Mouse (Mus musculus): Measurements from ENCODE around the gene Tmem35b. TPM values are rescaled to one million over a fixed set of nuclear protein-coding genes. Genes with fewer than 3 reads are reported as not detected.

Tmem35b gene
- 6.1 TPM for polyA plus RNA-seq (2015; fragmentation: Illumina TruSeq; extraction: RNeasy Lipid Tissue Mini Kit (QIAGEN cat#74804); ENCODE audit: low read depth, low replicate concordance)

DNA sequence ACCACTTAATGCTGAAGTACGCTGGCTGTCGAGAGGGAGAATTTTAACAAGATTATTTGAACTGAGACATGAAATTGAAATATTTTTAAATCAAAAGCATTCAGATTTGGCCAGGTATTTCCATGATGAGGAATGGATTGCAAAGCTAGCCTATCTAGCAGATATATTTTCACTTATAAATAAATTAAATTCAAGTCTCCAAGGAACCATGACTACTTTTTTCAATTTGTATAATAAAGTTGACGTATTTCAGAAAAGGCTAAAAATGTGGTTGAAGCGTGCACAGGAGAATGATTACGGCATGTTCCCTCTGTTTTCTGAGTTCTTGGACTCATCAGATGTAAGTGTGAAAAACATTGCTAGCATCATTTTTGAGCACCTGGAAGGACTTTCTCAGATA, at the start of gene Tmem35b:
Gene Tmem35b (plus strand): TSS at position 301 of the 400 bp plus-strand sequence.

GRCm38 (mm10) chr4:127076875-127077548, 46.5 kb upstream of the Tmem35b start, which contains the start of gene Zmym6:
Gene Zmym6, plus strand, starts transcription at chr4:127077383.

DNA sequence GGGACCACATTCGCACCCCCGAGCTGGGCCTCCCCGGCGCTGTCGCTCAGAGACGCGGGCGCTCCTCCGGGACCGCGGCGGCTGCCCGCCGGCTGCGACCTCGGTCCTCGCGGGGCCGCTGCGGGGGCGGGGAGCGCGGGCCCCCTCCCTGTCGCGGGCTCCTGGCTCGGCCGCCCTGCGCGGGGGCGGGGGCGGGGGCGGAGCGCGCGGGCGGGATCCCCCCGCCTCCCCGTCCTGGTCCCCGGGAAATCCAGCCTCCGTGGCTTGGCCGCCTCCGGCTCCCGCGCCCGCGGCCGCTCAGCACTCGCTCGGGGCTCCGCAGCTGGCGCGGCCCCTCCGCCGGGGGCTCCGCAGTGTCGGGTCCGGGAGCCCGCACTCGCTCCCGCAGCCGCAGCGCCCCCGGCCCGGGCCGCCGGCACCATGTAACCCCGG, 45.4 kb downstream of the Tmem35b start, which contains the start of gene Dlgap3:
Gene Dlgap3 (plus strand): TSS at position 291 of the 432 bp plus-strand sequence.

Other genes with a start within 250 kb of the Tmem35b start
- 25.4 TPM for gene Zmym4, start 155.6 kb upstream of the Tmem35b start, polyA plus RNA-seq (2015; fragmentation: Illumina TruSeq; extraction: RNeasy Lipid Tissue Mini Kit (QIAGEN cat#74804); ENCODE audit: low read depth, low replicate concordance)
- gene Sfpq, start 102.4 kb upstream of the Tmem35b start, polyA plus RNA-seq (2015; fragmentation: Illumina TruSeq; extraction: RNeasy Lipid Tissue Mini Kit (QIAGEN cat#74804); ENCODE audit: low read depth, low replicate concordance): 178 TPM
- gene Zmym1, start 62.5 kb upstream of the Tmem35b start, polyA plus RNA-seq (2015; fragmentation: Illumina TruSeq; extraction: RNeasy Lipid Tissue Mini Kit (QIAGEN cat#74804); ENCODE audit: low read depth, low replicate concordance): 8.7 TPM
- 25.0 TPM for gene Zmym6, start 46.3 kb upstream of the Tmem35b start, polyA plus RNA-seq (2015; fragmentation: Illumina TruSeq; extraction: RNeasy Lipid Tissue Mini Kit (QIAGEN cat#74804); ENCODE audit: low read depth, low replicate concordance)
- 160 TPM for gene Dlgap3, start 45.5 kb downstream of the Tmem35b start, polyA plus RNA-seq (2015; fragmentation: Illumina TruSeq; extraction: RNeasy Lipid Tissue Mini Kit (QIAGEN cat#74804); ENCODE audit: low read depth, low replicate concordance)
- gene Smim12, start 120.1 kb downstream of the Tmem35b start, polyA plus RNA-seq (2015; fragmentation: Illumina TruSeq; extraction: RNeasy Lipid Tissue Mini Kit (QIAGEN cat#74804); ENCODE audit: low read depth, low replicate concordance): 93.6 TPM
- 4.6 TPM for gene Gja4, start 190.3 kb downstream of the Tmem35b start, polyA plus RNA-seq (2015; fragmentation: Illumina TruSeq; extraction: RNeasy Lipid Tissue Mini Kit (QIAGEN cat#74804); ENCODE audit: low read depth, low replicate concordance)
- not detected for gene Gjb3, start 207.2 kb downstream of the Tmem35b start, polyA plus RNA-seq (2015; fragmentation: Illumina TruSeq; extraction: RNeasy Lipid Tissue Mini Kit (QIAGEN cat#74804); ENCODE audit: low read depth, low replicate concordance)
- not detected for gene Gjb4, start 230.4 kb downstream of the Tmem35b start, polyA plus RNA-seq (2015; fragmentation: Illumina TruSeq; extraction: RNeasy Lipid Tissue Mini Kit (QIAGEN cat#74804); ENCODE audit: low read depth, low replicate concordance)
- gene Gjb5, start 234.5 kb downstream of the Tmem35b start, polyA plus RNA-seq (2015; fragmentation: Illumina TruSeq; extraction: RNeasy Lipid Tissue Mini Kit (QIAGEN cat#74804); ENCODE audit: low read depth, low replicate concordance): not detected